Mouse (Mus musculus): ENCODE data around the gene Gm27021.

GRCm38 (mm10) chr8:120614491-120614890, 53.4 kb downstream of the Gm27021 start:
- TF ChIP-seq CTCF (IDR thresholded peaks at IDR 0.05), result peak; percentile 6; the same call in 1 of the 2 replicates
- no peak for TF ChIP-seq EP300 (IDR thresholded peaks at IDR 0.05; ENCODE audit: insufficient read depth, low read depth, low read length)
- TF ChIP-seq POLR2A (IDR thresholded peaks at IDR 0.05; ENCODE audit: insufficient read depth, low read depth, low read length), result no peak

Measured in heart, adult 2 months (tissue).